Mouse (Mus musculus) bone marrow macrophage, adult 2 months (primary cell): ENCODE data around the gene Trpm6. TPM values are rescaled to one million over a fixed set of nuclear protein-coding genes. Genes with fewer than 3 reads are reported as not detected.

Experiments
- H3K27ac ChIP-seq: 2 replicates; pipeline ENCODE4 v1.5.1; 2012; ENCODE audit warnings: low read depth, low read length; ENCODE audit not compliant: insufficient read depth
- H3K4me1 ChIP-seq: 2 replicates; pipeline ENCODE4 v1.6.1; 2012; ENCODE audit warnings: low read length; ENCODE audit not compliant: control insufficient read depth, insufficient read depth
- H3K4me3 ChIP-seq: 2 replicates; pipeline ENCODE4 v1.5.1; 2012; ENCODE audit warnings: mild to moderate bottlenecking, low read length, moderate library complexity; ENCODE audit not compliant: insufficient read depth
- CTCF ChIP-seq: IDR thresholded peaks from 2 replicates; pipeline ENCODE4 v1.5.1; 2012; ENCODE audit warnings: low read depth, mild to moderate bottlenecking, low read length, moderate library complexity
- POLR2A ChIP-seq: IDR thresholded peaks from 2 replicates; pipeline ENCODE4 v1.6.1; 2012; ENCODE audit warnings: mild to moderate bottlenecking, low read depth, low read length, borderline replicate concordance
- polyA plus RNA-seq: library from polyadenylated mRNA; stranded (reverse); fragments of >200 nt; gene quantifications from 2 replicates; pipeline ENCODE4 v1.2.4, GENCODE M21; 2012; ENCODE audit not compliant: missing spikeins, insufficient read depth, insufficient read length

Gene Trpm6
- polyA plus RNA-seq, 1 experiment: not detected

GRCm38 (mm10) chr19:18909641-18910040 is 159.9 kb downstream of the Trpm6 start:
- Histone ChIP-seq H3K27ac (no peak overlapping the region), H3K4me3 (no peak overlapping the region), H3K4me1 (no peaks in the 10 kb centered on the region)
- TF ChIP-seq POLR2A (no peak), CTCF (no peak)

DNA sequence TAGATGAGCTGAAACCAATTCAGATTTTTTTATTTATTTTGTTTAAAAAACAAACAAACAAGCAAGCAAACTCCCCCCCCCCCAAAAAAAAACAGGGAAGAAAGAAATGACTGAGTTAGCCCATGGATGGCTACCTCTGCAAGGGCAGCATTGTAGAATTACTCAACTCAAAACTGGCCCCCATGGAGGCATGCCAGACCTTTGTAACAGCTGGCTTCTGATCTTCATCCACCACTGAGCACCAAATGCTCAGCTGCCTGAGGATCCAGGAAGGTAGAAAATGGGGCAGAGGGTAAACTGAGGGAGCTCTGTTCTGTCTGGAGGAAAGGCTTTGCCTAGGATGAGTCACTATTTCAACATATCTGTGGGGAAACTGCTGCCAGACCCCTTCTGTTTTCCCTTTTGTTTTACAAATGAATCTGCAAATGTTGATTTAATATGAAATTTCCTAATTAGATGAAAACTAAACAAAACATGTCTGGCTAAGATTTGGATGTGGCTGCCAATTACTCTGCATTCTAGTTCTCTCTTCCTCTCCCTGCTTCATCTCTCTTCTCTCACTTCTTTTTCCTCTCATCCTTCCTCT is 162.1 kb downstream of the Trpm6 start:
- TF ChIP-seq CTCF (no peak), POLR2A (no peak)
- no peak overlapping the region for H3K4me3 ChIP-seq
- H3K27ac ChIP-seq: no peak overlapping the region
- no peaks in the 10 kb centered on the region for H3K4me1 ChIP-seq

DNA sequence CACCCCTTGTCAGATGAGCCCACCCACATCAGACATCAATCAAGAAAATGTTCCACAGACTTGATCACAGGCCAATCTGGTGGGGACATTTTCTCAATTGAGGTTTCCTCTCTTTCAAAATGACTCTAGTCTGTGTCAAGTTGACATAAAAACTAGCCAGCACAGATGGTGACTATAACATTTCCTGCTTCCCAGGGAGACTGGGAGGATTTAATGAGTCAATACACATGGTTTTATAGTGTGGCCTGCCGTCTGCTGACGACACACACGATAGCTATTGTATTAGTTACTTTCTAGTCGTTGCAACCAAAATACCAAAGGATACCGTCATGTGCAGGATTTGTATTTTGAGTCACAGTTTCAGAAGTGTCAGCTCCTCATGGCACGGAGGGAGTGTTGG is 191.6 kb downstream of the Trpm6 start:
- Histone ChIP-seq H3K4me3 (no peak overlapping the region), H3K27ac (no peak overlapping the region), H3K4me1 (no peaks in the 10 kb centered on the region)
- TF ChIP-seq CTCF: no peak
- TF ChIP-seq POLR2A: no peak

Other genes starting within 250 kb of the Trpm6 start
- 267 and 297 TPM in 2 replicates for gene Ostf1, start 118.2 kb upstream of the Trpm6 start, polyA plus RNA-seq
- gene Nmrk1, start 118.0 kb upstream of the Trpm6 start, polyA plus RNA-seq: 12.7 and 12.8 TPM in 2 replicates
- gene Carnmt1, start 79.2 kb upstream of the Trpm6 start, polyA plus RNA-seq: 6.7 and 10.8 TPM in 2 replicates
- gene D030056L22Rik, start 36.8 kb upstream of the Trpm6 start, polyA plus RNA-seq: 9.5 and 11.5 TPM in 2 replicates